Mouse (Mus musculus): ENCODE results near the gene Exoc3l2. TPM values are rescaled to one million over a fixed set of nuclear protein-coding genes. Genes with fewer than 3 reads are reported as not detected.

The Exoc3l2 gene
- polyA plus RNA-seq, 1 experiment from 2014 or later, result 1.1 TPM

Other genes with a start within 250 kb of the Exoc3l2 start
- gene Opa3, start 235.0 kb upstream of the Exoc3l2 start, polyA plus RNA-seq (2014; fragmentation: Nextera tagmentation; extraction: Ambion mirVana), result 42.4 and 44.0 TPM in 2 replicates
- 46.0 and 46.9 TPM in 2 replicates for gene Vasp, start 191.5 kb upstream of the Exoc3l2 start, polyA plus RNA-seq (2014; fragmentation: Nextera tagmentation; extraction: Ambion mirVana)
- 0.18 and 0.50 TPM in 2 replicates for gene Ppm1n, start 183.3 kb upstream of the Exoc3l2 start, polyA plus RNA-seq (2014; fragmentation: Nextera tagmentation; extraction: Ambion mirVana)
- gene Rtn2, start 180.7 kb upstream of the Exoc3l2 start, polyA plus RNA-seq (2014; fragmentation: Nextera tagmentation; extraction: Ambion mirVana), result 48.5 and 53.2 TPM in 2 replicates
- 0.04 TPM in 1 of 2 replicates, not detected in the other for gene Fosb, start 153.3 kb upstream of the Exoc3l2 start, polyA plus RNA-seq (2014; fragmentation: Nextera tagmentation; extraction: Ambion mirVana)
- 111 and 118 TPM in 2 replicates for gene Ercc1, start 118.6 kb upstream of the Exoc3l2 start, polyA plus RNA-seq (2014; fragmentation: Nextera tagmentation; extraction: Ambion mirVana)
- gene Cd3eap, start 103.8 kb upstream of the Exoc3l2 start, polyA plus RNA-seq (2014; fragmentation: Nextera tagmentation; extraction: Ambion mirVana), result 15.1 and 15.4 TPM in 2 replicates
- 3.0 and 3.2 TPM in 2 replicates for gene Ppp1r13l, start 103.6 kb upstream of the Exoc3l2 start, polyA plus RNA-seq (2014; fragmentation: Nextera tagmentation; extraction: Ambion mirVana)
- 10.3 and 10.9 TPM in 2 replicates for gene Ercc2, start 81.3 kb upstream of the Exoc3l2 start, polyA plus RNA-seq (2014; fragmentation: Nextera tagmentation; extraction: Ambion mirVana)
- gene Klc3, start 59.2 kb upstream of the Exoc3l2 start, polyA plus RNA-seq (2014; fragmentation: Nextera tagmentation; extraction: Ambion mirVana), result 0.37 and 1.4 TPM in 2 replicates
- not detected in 2 replicates for gene Ckm, start 58.6 kb upstream of the Exoc3l2 start, polyA plus RNA-seq (2014; fragmentation: Nextera tagmentation; extraction: Ambion mirVana)
- gene Mark4, start 4.5 kb upstream of the Exoc3l2 start, polyA plus RNA-seq (2014; fragmentation: Nextera tagmentation; extraction: Ambion mirVana), result 8.9 and 10.7 TPM in 2 replicates
- 2.6 TPM in 2 replicates for gene Bloc1s3, start 45.0 kb downstream of the Exoc3l2 start, polyA plus RNA-seq (2014; fragmentation: Nextera tagmentation; extraction: Ambion mirVana)
- 41.5 and 51.6 TPM in 2 replicates for gene Trappc6a, start 45.1 kb downstream of the Exoc3l2 start, polyA plus RNA-seq (2014; fragmentation: Nextera tagmentation; extraction: Ambion mirVana)
- not detected in 2 replicates for gene Nkpd1, start 54.5 kb downstream of the Exoc3l2 start, polyA plus RNA-seq (2014; fragmentation: Nextera tagmentation; extraction: Ambion mirVana)
- 2.8 and 3.0 TPM in 2 replicates for gene Ppp1r37, start 99.7 kb downstream of the Exoc3l2 start, polyA plus RNA-seq (2014; fragmentation: Nextera tagmentation; extraction: Ambion mirVana)
- 0.10 and 0.20 TPM in 2 replicates for gene Zfp296, start 114.0 kb downstream of the Exoc3l2 start, polyA plus RNA-seq (2014; fragmentation: Nextera tagmentation; extraction: Ambion mirVana)
- 152 and 161 TPM in 2 replicates for gene Gemin7, start 114.3 kb downstream of the Exoc3l2 start, polyA plus RNA-seq (2014; fragmentation: Nextera tagmentation; extraction: Ambion mirVana)
- gene Clasrp, start 141.2 kb downstream of the Exoc3l2 start, polyA plus RNA-seq (2014; fragmentation: Nextera tagmentation; extraction: Ambion mirVana), result 44.6 and 46.1 TPM in 2 replicates
- gene Relb, start 166.1 kb downstream of the Exoc3l2 start, polyA plus RNA-seq (2014; fragmentation: Nextera tagmentation; extraction: Ambion mirVana), result 3.7 and 4.3 TPM in 2 replicates
- gene Clptm1, start 201.7 kb downstream of the Exoc3l2 start, polyA plus RNA-seq (2014; fragmentation: Nextera tagmentation; extraction: Ambion mirVana), result 89.7 and 94.1 TPM in 2 replicates
- gene Apoc2, start 214.6 kb downstream of the Exoc3l2 start, polyA plus RNA-seq (2014; fragmentation: Nextera tagmentation; extraction: Ambion mirVana), result not detected in 2 replicates
- not detected in 2 replicates for gene Gm44805, start 218.1 kb downstream of the Exoc3l2 start, polyA plus RNA-seq (2014; fragmentation: Nextera tagmentation; extraction: Ambion mirVana)
- gene Apoc4, start 218.1 kb downstream of the Exoc3l2 start, polyA plus RNA-seq (2014; fragmentation: Nextera tagmentation; extraction: Ambion mirVana), result not detected in 2 replicates
- gene Apoc1, start 229.3 kb downstream of the Exoc3l2 start, polyA plus RNA-seq (2014; fragmentation: Nextera tagmentation; extraction: Ambion mirVana), result 1.9 and 3.2 TPM in 2 replicates
- gene Apoe, start 235.9 kb downstream of the Exoc3l2 start, polyA plus RNA-seq (2014; fragmentation: Nextera tagmentation; extraction: Ambion mirVana), result 180 and 196 TPM in 2 replicates

All from midbrain, embryonic 11.5 days (tissue).